Mouse (Mus musculus) monocyte, adult 2 months (primary cell): Measurements from ENCODE around the gene Tmem86a.

Experiments
- DNase-seq, 2 experiments: peaks; one replicate each; pipeline ENCODE4 v3.0.0; 2022; ENCODE audit warnings: low spot score in 2 of 2, low read depth in 1 of 2

The Tmem86a gene

DNA sequence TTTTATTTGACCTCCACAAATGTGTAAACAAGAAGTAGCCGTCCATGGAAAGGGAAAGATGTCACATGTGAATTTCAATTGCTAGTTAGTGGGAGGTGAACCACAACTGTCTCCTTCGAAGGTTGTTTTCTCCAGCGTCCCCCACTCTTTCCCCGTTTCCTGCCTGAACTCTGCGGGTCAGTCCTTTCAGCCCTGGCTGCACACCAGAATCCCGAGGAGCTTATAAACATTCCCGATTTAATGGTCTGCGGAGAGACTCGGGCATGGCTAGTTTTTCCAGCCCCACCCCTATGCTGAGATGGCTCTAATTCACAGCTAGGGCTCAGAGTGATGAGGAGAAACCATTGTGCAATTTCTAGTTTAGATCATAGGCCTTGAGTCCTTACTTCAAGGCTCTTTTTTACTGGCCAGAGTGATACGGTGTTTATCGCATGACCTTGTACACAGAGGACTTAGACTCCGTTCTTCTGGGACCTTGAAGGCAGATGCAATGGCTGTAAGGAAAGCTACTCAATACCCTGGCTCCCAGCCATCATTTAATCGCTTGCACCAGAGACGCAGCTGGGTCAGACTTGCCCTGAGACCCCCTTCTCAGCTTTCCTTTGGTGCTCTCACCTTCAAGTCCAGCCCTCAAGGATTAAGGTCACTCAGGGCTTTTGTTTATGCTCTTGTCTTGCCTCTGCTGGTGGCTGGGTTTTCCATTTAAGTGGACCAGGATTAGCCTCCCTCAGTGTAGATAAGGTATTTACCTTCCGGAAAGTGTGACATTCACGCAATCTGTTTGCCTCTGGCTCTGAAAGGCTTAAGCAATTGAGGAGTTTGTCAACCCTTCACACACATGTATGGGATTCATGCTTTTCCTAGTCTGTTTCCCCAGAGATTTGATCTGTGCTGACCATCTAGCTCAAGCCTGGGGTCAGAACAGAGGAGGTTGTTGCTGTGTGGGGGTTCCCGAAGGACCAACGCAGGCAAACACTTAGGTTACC, 23.4 kb downstream of the Tmem86a start:
- DNase-seq = no peak

GRCm38 (mm10) chr7:47076193-47076592, 25.8 kb downstream of the Tmem86a start:
- DNase-seq = no peak

GRCm38 (mm10) chr7:47076729-47077128, 26.3 kb downstream of the Tmem86a start:
- DNase-seq = no peak

- peak in 1 of 2 experiments; percentile 26 for DNase-seq
These were observed 27.1 kb downstream of the Tmem86a start for GRCm38 (mm10) chr7:47077451-47077850.

DNA sequence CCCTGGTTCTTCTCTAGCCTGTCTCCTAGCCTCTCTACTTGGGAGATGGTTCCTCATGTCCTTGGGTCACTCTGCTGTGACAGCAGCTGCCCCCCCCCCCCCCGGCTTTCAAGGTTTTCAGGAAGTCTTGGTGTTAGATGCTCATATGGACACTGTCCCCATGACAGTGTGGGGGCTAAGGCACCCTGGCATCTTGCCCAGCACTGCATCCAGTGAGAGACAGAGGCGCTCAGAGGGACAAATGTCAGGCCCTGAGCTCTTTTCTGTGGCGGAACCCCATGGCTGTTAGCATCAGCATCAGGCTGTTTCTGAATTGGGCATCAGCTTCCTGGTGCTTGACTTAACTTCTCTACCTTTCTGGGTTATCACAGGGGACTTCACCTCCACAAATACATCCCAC, 30.5 kb downstream of the Tmem86a start:
- no peak for DNase-seq

- DNase-seq = peak; percentile 20 to 56
These were observed 30.9 kb downstream of the Tmem86a start for GRCm38 (mm10) chr7:47081277-47081676.

DNA sequence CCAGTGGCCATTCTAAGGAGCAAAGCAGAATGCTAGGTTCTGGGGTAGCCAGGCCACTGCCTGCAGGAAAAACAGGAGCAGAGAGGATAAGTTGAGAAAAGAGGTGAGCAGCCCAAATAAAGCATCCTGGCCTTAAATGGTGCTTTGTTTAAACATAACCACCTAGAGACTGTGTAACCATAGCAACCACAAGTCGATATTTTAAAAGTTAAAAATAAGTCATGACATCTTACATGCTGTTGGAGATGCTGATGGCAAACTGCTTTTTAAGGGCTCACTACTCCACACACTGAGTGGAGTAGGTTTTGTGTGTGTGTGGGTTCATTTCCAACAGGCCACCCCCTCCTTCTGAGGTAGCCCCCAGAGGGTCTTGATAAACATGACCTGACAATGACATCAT, 34.7 kb downstream of the Tmem86a start:
- DNase-seq = no peak

DNA sequence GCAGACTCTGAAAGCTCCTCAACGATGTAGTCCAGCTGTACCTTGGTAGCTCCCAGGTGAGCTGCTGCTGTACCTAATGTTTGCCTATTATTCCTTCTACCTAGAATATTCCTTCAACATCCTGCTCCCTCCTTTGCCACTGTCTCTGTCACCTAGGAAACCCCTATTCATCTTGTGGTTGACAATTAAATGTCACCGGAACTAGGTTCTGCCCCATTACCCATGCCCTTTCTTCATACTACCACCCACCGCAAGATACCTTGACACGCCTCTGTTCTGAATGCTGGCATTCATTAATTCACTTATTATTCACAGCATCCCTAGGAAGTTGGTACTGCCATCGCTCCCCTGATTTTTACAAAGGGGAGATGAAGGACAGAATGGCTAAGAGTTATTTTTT, 43.5 kb downstream of the Tmem86a start:
- no peak for DNase-seq

- no peak for DNase-seq
These were observed 44.6 kb downstream of the Tmem86a start for GRCm38 (mm10) chr7:47094969-47095368.

DNA sequence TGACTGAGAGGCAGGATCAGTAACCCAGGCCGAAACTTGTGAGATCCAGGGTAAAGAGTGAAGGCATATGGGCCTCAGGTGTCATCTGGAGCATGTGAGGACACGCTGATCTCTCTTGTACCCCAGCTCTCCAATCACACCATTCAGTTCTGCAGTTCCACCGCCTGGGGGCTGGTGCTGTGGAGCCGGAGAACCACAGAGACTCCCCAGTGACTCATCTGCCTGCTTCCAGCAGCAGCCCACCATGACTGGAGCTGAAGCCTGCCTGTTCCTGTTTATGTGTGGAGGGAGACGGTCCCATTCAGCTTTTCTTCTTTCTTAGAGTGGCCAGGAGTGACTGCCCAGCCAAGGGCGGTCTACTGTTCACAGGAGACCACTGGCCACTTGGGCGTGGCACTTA, 47.6 kb downstream of the Tmem86a start:
- no peak for DNase-seq

- no peak for DNase-seq
These were observed 48.9 kb downstream of the Tmem86a start for GRCm38 (mm10) chr7:47099306-47099705.

DNA sequence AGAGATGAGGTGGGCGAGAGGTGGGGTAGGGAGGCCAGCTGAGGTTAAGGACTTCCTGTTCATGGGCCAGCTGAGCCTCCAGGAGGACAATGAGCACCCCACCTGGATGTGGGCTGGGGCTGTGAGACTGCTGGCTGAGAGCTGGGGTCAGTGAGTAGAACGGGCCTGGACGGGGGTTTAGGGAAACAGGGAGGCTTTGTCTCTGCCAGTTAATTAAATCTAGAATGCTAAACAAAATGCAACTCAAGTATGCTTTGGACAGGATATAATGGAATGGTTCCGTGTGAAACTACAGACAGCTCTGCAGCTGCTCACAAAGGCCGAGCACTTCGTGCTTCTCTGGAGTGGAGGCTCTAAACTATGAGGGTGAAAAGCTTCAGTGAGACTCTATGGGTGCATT, 50.2 kb downstream of the Tmem86a start:
- DNase-seq = no peak

- no peak for DNase-seq
These were observed 52.6 kb downstream of the Tmem86a start for GRCm38 (mm10) chr7:47102970-47103369.

DNA sequence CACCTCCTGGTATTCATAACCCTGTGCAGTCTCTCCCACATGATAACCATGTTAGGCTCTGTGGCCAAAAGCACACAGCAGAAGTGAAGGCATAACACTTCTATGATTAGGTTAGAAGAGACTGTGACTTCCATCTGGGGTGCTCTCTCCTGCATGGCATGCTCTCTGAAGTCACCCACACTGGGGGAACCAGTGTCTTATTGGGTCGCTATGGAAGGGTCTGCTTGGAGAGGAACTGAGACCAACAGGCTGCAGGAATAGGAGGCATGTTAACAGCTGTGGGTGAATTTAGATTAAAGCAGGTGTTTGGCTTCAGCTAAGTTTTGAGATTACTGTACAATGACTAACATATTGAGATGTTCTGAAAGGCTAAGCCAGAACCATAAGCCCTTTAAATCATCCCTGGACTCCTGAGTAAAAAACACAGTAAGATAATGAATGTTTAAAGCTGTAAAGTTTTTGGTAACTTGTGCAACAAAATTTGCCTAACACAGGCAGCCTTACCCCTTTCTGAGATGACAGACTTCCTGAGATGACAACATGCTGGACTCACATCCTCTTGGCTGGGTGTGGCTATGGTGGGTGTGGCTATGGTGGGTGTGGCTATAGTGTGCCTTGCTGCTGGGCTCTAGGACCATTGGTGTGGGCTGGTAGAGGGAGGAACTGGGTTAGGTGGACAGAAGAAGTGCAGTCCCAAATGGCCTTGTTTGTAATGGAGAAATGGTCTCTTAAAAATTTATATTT, 53.4 kb downstream of the Tmem86a start:
- DNase-seq = peak; percentile 75 to 84
